Mouse (Mus musculus) kidney, embryonic 16.5 days (tissue): ENCODE results near the gene 4930595M18Rik. TPM values are rescaled to one million over a fixed set of nuclear protein-coding genes. Genes with fewer than 3 reads are reported as not detected.

Experiments
- ATAC-seq: fragments of 200-750 bp; cut with Nextera tagmentation; 2 replicates; pipeline ENCODE4 v1.8.0; 2017; ENCODE audit warnings: moderate TSS enrichment; ENCODE audit not compliant: low FRiP score, low TSS enrichment
- H3K27ac ChIP-seq: fragments of 300-500 bp; sonication (generic); 2 replicates; pipeline ENCODE4 v1.5.1; 2014; ENCODE audit warnings: low read length
- H3K27me3 ChIP-seq: fragments of 300-500 bp; sonication (generic); 2 replicates; pipeline ENCODE4 v1.6.1; 2014; ENCODE audit warnings: low read length, control low read depth, mixed read lengths; ENCODE audit not compliant: insufficient read depth
- H3K36me3 ChIP-seq: fragments of 300-500 bp; sonication (generic); 2 replicates; pipeline ENCODE4 v1.6.1; 2014; ENCODE audit warnings: low read length, control low read depth, mixed read lengths; ENCODE audit not compliant: insufficient read depth
- H3K4me1 ChIP-seq: fragments of 300-500 bp; sonication (generic); 2 replicates; pipeline ENCODE4 v1.6.1; 2014; ENCODE audit warnings: low read length, control low read depth, mixed read lengths; ENCODE audit not compliant: insufficient read depth
- H3K4me2 ChIP-seq: fragments of 300-500 bp; sonication (generic); replicated peaks from 2 replicates; pipeline ENCODE4 v1.6.1; 2014; ENCODE audit warnings: low read depth, low read length
- H3K4me3 ChIP-seq: fragments of 300-500 bp; sonication (generic); 2 replicates; pipeline ENCODE4 v1.5.1; 2014; ENCODE audit warnings: mild to moderate bottlenecking, low read length
- H3K9ac ChIP-seq: fragments of 300-500 bp; sonication (generic); replicated peaks from 2 replicates; pipeline ENCODE4 v1.6.1; 2014; ENCODE audit warnings: low read length
- H3K9me3 ChIP-seq: fragments of 300-500 bp; sonication (generic); 2 replicates; pipeline ENCODE4 v1.6.1; 2016; ENCODE audit warnings: low read length, control low read depth
- WGBS: fragments of 180-500 bp; shearing (Covaris S2); extraction: QIAGEN DNeasy Blood & Tissue Kit; methylation state at CpG from one replicate; pipeline ENCODE4 v1.1.7; 2014; 5-methylcytosine and 5-hydroxymethylcytosine counted together
- polyA plus RNA-seq: library from polyadenylated mRNA; unstranded; fragments of >200 nt; fragmentation: Nextera tagmentation; extraction: Ambion mirVana; gene quantifications from 2 replicates; pipeline ENCODE4 v1.2.1, GENCODE M21; 2015

4930595M18Rik gene
- not detected in 2 replicates for polyA plus RNA-seq

GRCm38 (mm10) chrX:81458021-81458420 lies at the start of gene 4930595M18Rik:
TSS of gene 4930595M18Rik (minus strand) at chrX:81458121.
- no peak within 1 kb of the TSS for H3K27ac ChIP-seq
- H3K4me3 ChIP-seq = no peak within 1 kb of the TSS
- no peaks in the 10 kb centered on the region for H3K9me3 ChIP-seq
- H3K36me3 ChIP-seq = no peaks in the 10 kb centered on the region
- 84% methylated on average over 6 of the region's 6 CpGs for WGBS
- H3K4me1 ChIP-seq = no peaks in the 10 kb centered on the region
- no peaks in the 10 kb centered on the region for H3K27me3 ChIP-seq
- H3K4me2 ChIP-seq = no peak within 1 kb of the TSS
- H3K9ac ChIP-seq = no peak within 1 kb of the TSS
- ATAC-seq = no peak

GRCm38 (mm10) chrX:81472500-81472899 lies 14.6 kb upstream of the 4930595M18Rik start:
- no peaks in the 10 kb centered on the region for H3K27me3 ChIP-seq
- H3K4me3 ChIP-seq = no peak overlapping the region
- no peaks in the 10 kb centered on the region for H3K9me3 ChIP-seq
- H3K4me2 ChIP-seq = no peak overlapping the region
- no peaks in the 10 kb centered on the region for H3K36me3 ChIP-seq
- H3K4me1 ChIP-seq = no peaks in the 10 kb centered on the region
- ATAC-seq = no peak
- no peak overlapping the region for H3K27ac ChIP-seq
- no peak overlapping the region for H3K9ac ChIP-seq
